Mouse (Mus musculus) neural tube, embryonic 11.5 days (tissue): ENCODE measurements around the gene Cfap54. TPM values are rescaled to one million over a fixed set of nuclear protein-coding genes. Genes with fewer than 3 reads are reported as not detected.

Source experiments
- ATAC-seq: fragments of 200-750 bp; cut with Nextera tagmentation; 2 replicates; pipeline ENCODE4 v1.8.0; 2017; ENCODE audit warnings: moderate number of reproducible peaks, mild to moderate bottlenecking, moderate TSS enrichment, moderate library complexity; ENCODE audit not compliant: insufficient read depth, low FRiP score, low TSS enrichment
- DNase-seq: peaks from one replicate; pipeline ENCODE4 v3.0.0-alpha.2; 2015; ENCODE audit warnings: low spot score
- H3K27ac ChIP-seq: fragments of 300-500 bp; sonication (generic); 2 replicates; pipeline ENCODE4 v1.5.1; 2014; ENCODE audit warnings: low read depth, mild to moderate bottlenecking, low read length
- H3K27me3 ChIP-seq: fragments of 300-500 bp; sonication (generic); 2 replicates; pipeline ENCODE4 v1.6.1; 2014; ENCODE audit warnings: mild to moderate bottlenecking, low read length, mixed read lengths; ENCODE audit not compliant: control insufficient read depth, insufficient read depth
- H3K36me3 ChIP-seq: fragments of 300-500 bp; sonication (generic); 2 replicates; pipeline ENCODE4 v1.6.1; 2014; ENCODE audit warnings: mild to moderate bottlenecking, low read length, moderate library complexity, mixed read lengths; ENCODE audit not compliant: control insufficient read depth, insufficient read depth
- H3K4me1 ChIP-seq: fragments of 300-500 bp; sonication (generic); 2 replicates; pipeline ENCODE4 v1.6.1; 2014; ENCODE audit warnings: low read length, mixed read lengths; ENCODE audit not compliant: control insufficient read depth, insufficient read depth
- H3K4me2 ChIP-seq: fragments of 300-500 bp; sonication (generic); 2 replicates; pipeline ENCODE4 v1.6.1; 2014; ENCODE audit warnings: low read depth, mild to moderate bottlenecking, moderate library complexity
- H3K4me3 ChIP-seq: fragments of 300-500 bp; sonication (generic); 2 replicates; pipeline ENCODE4 v1.5.1; 2014; ENCODE audit warnings: low read depth, low read length
- H3K9ac ChIP-seq: fragments of 300-500 bp; sonication (generic); 2 replicates; pipeline ENCODE4 v1.6.1; 2014; ENCODE audit warnings: mild to moderate bottlenecking, low read length
- H3K9me3 ChIP-seq: fragments of 300-500 bp; sonication (generic); 2 replicates; pipeline ENCODE4 v1.6.1; 2016; ENCODE audit warnings: low read length; ENCODE audit not compliant: control insufficient read depth
- WGBS: fragments of 180-500 bp; shearing (Covaris S2); extraction: QIAGEN DNeasy Blood & Tissue Kit; methylation state at CpG from one replicate; pipeline ENCODE4 v1.1.7; 2014; 5-methylcytosine and 5-hydroxymethylcytosine counted together
- polyA plus RNA-seq: library from polyadenylated mRNA; unstranded; fragments of >200 nt; fragmentation: Nextera tagmentation; extraction: Ambion mirVana; gene quantifications from 2 replicates; pipeline ENCODE4 v1.2.1, GENCODE M21; 2014

Cfap54 gene
- polyA plus RNA-seq, 1 experiment from 2014 or later, result 0.21 TPM

DNA sequence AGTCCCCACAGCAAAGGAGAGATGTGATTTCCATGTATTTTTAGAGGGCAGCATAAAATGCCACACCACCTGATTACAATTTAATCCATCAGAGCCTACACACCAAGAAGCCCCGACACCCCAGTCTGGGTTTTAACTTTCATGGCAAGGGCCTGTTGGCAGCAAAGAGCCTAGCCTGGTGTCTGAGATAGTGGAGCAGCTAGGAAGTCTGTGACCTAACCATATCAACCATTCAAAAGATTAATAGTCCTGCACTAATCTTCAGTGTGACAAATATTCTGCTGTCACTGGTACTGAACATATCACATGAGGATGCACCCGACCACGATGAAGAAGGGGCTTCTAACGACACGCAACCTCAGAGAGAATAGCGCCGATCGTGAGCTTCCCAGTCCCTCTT is 58.1 kb downstream of the Cfap54 start:
- WGBS, result 85% methylated on average over 8 of the region's 8 CpGs

DNA sequence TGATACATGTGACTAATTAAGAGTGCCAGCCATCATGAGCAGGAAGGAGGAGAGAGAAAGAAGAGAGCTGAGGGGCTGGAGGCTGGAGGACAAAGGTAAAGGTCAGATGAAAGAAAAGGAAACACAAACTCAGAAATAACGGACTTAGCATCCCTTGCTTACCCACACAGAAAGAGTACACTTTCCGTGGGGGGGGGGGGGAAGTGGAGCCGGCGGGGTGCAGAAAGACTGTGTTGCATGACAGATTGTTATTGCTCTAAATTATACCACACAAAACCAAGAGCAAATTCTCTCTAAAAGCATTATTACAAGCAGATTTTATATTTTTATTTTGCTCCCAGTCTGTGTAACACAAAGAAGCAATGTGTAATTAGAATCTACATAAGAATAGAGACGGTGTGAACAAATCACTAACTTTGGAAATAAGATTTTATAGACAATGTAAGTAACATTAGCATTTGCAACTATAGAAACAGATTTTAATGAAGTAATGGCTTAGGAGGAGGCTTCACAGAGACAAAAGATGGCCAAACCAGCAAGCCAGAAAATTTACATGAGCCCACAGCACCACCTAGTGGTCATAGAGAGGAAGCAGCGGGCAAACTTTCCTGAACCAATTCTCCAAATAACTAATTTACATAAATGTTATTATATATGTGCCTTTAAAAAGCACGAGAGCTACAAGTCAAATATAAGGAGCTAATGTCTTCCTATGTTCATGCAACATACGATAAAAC is 67.2 kb downstream of the Cfap54 start:
- Histone ChIP-seq H3K27me3 (no peaks in the 10 kb centered on the region), H3K4me2 (no peak overlapping the region), H3K36me3 (no peaks in the 10 kb centered on the region), H3K9ac (no peak overlapping the region), H3K27ac (no peak overlapping the region), H3K9me3 (0 out of 2 replicates have a peak, but pooled peaks cover 4% of the 10 kb centered on the region), H3K4me3 (no peak overlapping the region), H3K4me1 (no peaks in the 10 kb centered on the region)
- peak; percentile 81 for DNase-seq
- no peak for ATAC-seq
- 52% methylated on average over 8 of the region's 8 CpGs for WGBS

More for the DNA sequence above, 58.1 kb downstream of the Cfap54 start:
- no peak overlapping the region for H3K9ac ChIP-seq
- no peak for DNase-seq
- H3K4me2 ChIP-seq, result no peak overlapping the region
- no peaks in the 10 kb centered on the region for H3K9me3 ChIP-seq
- no peaks in the 10 kb centered on the region for H3K36me3 ChIP-seq
- no peaks in the 10 kb centered on the region for H3K27me3 ChIP-seq
- H3K27ac ChIP-seq, result no peak overlapping the region
- H3K4me1 ChIP-seq, result no peaks in the 10 kb centered on the region
- no peak overlapping the region for H3K4me3 ChIP-seq
- ATAC-seq, result no peak

DNA sequence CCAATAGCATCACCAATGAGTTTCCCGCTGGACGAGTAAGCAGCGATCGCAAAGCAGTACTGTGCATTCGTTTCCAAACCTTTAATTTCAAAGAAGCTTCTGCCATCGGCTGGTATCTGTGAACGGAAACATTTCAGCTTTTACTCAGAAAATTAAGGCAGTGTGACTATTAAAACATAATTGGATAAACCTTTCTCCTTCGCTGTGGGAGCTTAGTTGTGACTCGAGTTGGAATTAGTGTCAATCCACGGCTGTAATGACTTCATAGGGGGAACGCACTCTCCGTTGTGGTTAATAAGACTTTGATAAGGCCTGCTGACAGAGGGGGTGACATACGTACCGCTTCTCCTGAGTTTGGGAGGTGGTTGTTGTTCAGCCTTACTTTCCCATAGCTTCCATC is 70.3 kb downstream of the Cfap54 start:
- H3K4me3 ChIP-seq, result no peak overlapping the region
- WGBS, result 96% methylated on average over 14 of the region's 14 CpGs
- no peak overlapping the region for H3K27ac ChIP-seq
- no peak overlapping the region for H3K4me2 ChIP-seq
- no peak overlapping the region for H3K9ac ChIP-seq
- ATAC-seq (no peak), DNase-seq (no peak)
- H3K4me1 ChIP-seq, result no peaks in the 10 kb centered on the region
- 0 out of 2 replicates have a peak, but pooled peaks cover 4% of the 10 kb centered on the region for H3K9me3 ChIP-seq
- H3K27me3 ChIP-seq, result no peaks in the 10 kb centered on the region
- no peaks in the 10 kb centered on the region for H3K36me3 ChIP-seq

GRCm38 (mm10) chr10:93006970-93007369 is 74.4 kb downstream of the Cfap54 start:
- H3K4me3 ChIP-seq, result no peak overlapping the region
- no peaks in the 10 kb centered on the region for H3K36me3 ChIP-seq
- DNase-seq, result no peak
- H3K4me1 ChIP-seq, result no peaks in the 10 kb centered on the region
- H3K9ac ChIP-seq, result no peak overlapping the region
- no peak overlapping the region for H3K27ac ChIP-seq
- no peaks in the 10 kb centered on the region for H3K9me3 ChIP-seq
- H3K27me3 ChIP-seq, result no peaks in the 10 kb centered on the region
- no peak overlapping the region for H3K4me2 ChIP-seq
- ATAC-seq, result no peak
- 88% methylated on average over 3 of the region's 3 CpGs for WGBS

DNA sequence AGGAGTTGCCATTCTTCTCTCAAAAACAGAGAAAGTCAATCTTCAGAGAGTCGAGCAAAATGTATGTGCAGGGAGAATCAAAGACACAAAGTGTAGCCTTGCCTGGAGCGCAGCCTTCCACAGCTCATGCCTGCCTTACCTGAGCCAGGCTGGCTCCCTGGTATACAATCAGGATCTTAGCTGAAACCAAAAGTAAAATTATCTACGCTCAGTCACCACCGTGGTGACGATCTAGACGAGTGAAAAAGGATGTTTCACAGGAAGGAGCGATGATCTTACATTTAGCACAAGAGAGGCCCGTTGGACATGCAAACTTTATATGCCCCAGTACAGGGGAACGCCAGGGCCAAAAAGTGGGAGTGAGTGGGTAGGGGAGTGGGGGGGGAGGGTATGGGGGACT is 75.0 kb downstream of the Cfap54 start:
- no peak overlapping the region for H3K9ac ChIP-seq
- H3K27ac ChIP-seq, result no peak overlapping the region
- H3K4me1 ChIP-seq, result no peaks in the 10 kb centered on the region
- ATAC-seq, result no peak
- no peaks in the 10 kb centered on the region for H3K9me3 ChIP-seq
- no peaks in the 10 kb centered on the region for H3K27me3 ChIP-seq
- 88% methylated on average over 9 of the region's 9 CpGs for WGBS
- no peak for DNase-seq
- H3K4me3 ChIP-seq, result no peak overlapping the region
- H3K4me2 ChIP-seq, result no peak overlapping the region
- H3K36me3 ChIP-seq, result no peaks in the 10 kb centered on the region

GRCm38 (mm10) chr10:92998536-92998935 is 82.9 kb downstream of the Cfap54 start:
- Histone ChIP-seq H3K27ac (no peak overlapping the region), H3K9me3 (no peaks in the 10 kb centered on the region), H3K36me3 (no peaks in the 10 kb centered on the region), H3K9ac (no peak overlapping the region), H3K4me3 (no peak overlapping the region), H3K27me3 (no peaks in the 10 kb centered on the region), H3K4me2 (no peak overlapping the region), H3K4me1 (no peaks in the 10 kb centered on the region)
- WGBS, result 94% methylated on average over 9 of the region's 9 CpGs
- ATAC-seq, result no peak
- DNase-seq, result no peak

GRCm38 (mm10) chr10:92995186-92995585 is 86.2 kb downstream of the Cfap54 start:
- Histone ChIP-seq H3K4me1 (no peaks in the 10 kb centered on the region), H3K9me3 (no peaks in the 10 kb centered on the region), H3K36me3 (no peaks in the 10 kb centered on the region), H3K4me2 (no peak overlapping the region), H3K27me3 (no peaks in the 10 kb centered on the region), H3K27ac (no peak overlapping the region), H3K4me3 (no peak overlapping the region), H3K9ac (no peak overlapping the region)
- ATAC-seq, result no peak
- WGBS, result 88% methylated on average over 7 of the region's 7 CpGs
- no peak for DNase-seq

DNA sequence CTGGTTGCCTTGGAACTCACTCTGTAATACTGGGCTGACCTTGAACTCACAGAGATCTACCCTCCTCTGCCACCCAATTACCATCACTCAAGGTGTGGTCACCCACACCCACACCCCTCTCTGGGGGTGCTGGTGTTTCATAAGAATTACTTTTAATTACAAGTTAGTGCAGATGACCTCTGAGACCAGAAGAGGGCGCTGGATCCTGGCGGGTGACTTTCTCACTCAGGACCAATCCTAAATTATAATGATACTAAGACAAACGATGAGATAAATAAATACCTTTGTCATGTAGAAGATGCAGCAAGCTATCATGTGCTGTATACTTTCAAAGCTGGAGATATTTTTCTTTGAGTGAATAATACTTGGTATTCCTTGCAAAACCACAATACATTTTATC is 87.1 kb downstream of the Cfap54 start:
- H3K4me3 ChIP-seq, result no peak overlapping the region
- ATAC-seq (no peak), DNase-seq (no peak)
- H3K36me3 ChIP-seq, result no peaks in the 10 kb centered on the region
- H3K9me3 ChIP-seq, result no peaks in the 10 kb centered on the region
- 61% methylated on average over 3 of the region's 3 CpGs for WGBS
- H3K4me1 ChIP-seq, result no peaks in the 10 kb centered on the region
- H3K9ac ChIP-seq, result no peak overlapping the region
- H3K4me2 ChIP-seq, result no peak overlapping the region
- no peak overlapping the region for H3K27ac ChIP-seq
- no peaks in the 10 kb centered on the region for H3K27me3 ChIP-seq

- H3K27ac ChIP-seq, result no peak overlapping the region
- no peak overlapping the region for H3K4me3 ChIP-seq
- no peaks in the 10 kb centered on the region for H3K4me1 ChIP-seq
- DNase-seq (no peak), ATAC-seq (no peak)
- H3K9me3 ChIP-seq, result no peaks in the 10 kb centered on the region
- H3K27me3 ChIP-seq, result no peaks in the 10 kb centered on the region
- H3K36me3 ChIP-seq, result no peaks in the 10 kb centered on the region
- H3K4me2 ChIP-seq, result no peak overlapping the region
- H3K9ac ChIP-seq, result no peak overlapping the region
Observed at GRCm38 (mm10) chr10:92992526-92992925, 88.9 kb downstream of the Cfap54 start.
